Mouse (Mus musculus): ENCODE results near the gene Ica1. TPM values are rescaled to one million over a fixed set of nuclear protein-coding genes. Genes with fewer than 3 reads are reported as not detected.

Ica1 gene
- polyA plus RNA-seq, 1 experiment from 2014 or later = 44.0 TPM

DNA sequence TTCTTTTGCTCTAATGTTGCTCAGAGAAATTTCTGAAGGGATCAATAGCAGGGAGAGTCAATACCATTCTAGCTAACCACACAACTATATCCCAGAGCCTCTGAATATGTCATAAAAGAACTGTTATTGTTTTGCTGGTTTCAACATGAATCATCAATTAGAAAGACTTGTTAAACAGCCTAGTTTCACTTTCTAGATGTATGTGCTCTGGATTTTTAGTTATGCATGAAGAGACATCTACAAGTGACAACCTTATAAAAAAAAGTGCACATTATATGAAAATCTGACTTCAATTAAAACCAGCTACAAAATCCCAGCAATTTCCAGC lies 41.8 kb downstream of the Ica1 start:
- H3K4me1 ChIP-seq (ENCODE audit: control insufficient read depth, insufficient read depth, low read length) = no peaks in the 10 kb centered on the region
- H3K9ac ChIP-seq (ENCODE audit: low read length) = no peak overlapping the region
- no peaks in the 10 kb centered on the region for H3K36me3 ChIP-seq (ENCODE audit: control insufficient read depth, insufficient read depth, low read length)
- no peak overlapping the region for H3K27ac ChIP-seq (ENCODE audit: low read depth, low read length)
- no peak overlapping the region for H3K4me3 ChIP-seq (ENCODE audit: low read depth, low read length)
- no peaks in the 10 kb centered on the region for H3K27me3 ChIP-seq (replicated peaks; ENCODE audit: control insufficient read depth, insufficient read depth, low read length)
- no peak overlapping the region for H3K4me2 ChIP-seq (ENCODE audit: low read length)
- H3K9me3 ChIP-seq (replicated peaks; ENCODE audit: control insufficient read depth, low read length) = no peaks in the 10 kb centered on the region
- ATAC-seq = peak; percentile 52
- no peak for DNase-seq (ENCODE audit: low spot score)

DNA sequence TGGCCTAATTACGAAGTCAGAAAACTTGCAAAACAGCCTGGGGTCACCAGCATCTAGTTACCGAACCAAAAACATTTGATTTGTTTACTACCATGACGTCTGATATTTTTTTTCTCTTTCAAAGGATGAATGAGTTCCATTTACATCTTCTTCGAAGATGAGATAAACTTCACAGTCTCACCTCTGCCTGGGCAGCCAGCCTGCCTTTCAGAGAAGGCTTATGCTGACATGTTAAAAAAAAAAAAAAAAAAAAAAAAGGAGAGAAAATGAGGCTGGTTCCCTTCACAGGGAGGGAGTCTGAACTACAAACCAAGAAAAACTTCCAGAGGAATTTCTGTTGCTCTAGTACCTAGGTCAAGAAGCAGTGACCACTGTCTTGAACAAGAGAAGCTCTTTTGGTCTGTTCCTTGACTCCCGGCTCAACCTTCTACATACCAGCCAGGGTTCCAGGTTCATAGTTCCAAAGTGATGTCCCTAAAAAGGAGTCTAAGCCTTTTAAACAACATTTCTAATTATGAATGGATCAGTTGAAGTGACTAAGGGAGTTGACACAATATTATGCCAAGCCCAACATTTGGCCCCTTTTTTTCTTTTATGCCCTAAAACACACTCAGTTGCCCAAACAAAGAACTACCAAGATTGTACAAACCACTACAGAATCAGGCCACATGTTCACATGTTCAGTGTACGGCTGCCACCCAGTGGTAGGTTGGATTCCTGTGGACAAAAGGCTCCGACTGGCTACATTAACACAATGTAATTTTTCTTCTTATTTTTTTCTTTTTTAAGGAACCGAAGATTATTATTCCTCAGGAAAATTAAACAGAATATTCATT lies 42.4 kb downstream of the Ica1 start:
- no peaks in the 10 kb centered on the region for H3K4me1 ChIP-seq (ENCODE audit: control insufficient read depth, insufficient read depth, low read length)
- ATAC-seq = peak; percentile 93
- no peak overlapping the region for H3K4me2 ChIP-seq (ENCODE audit: low read length)
- H3K27me3 ChIP-seq (replicated peaks; ENCODE audit: control insufficient read depth, insufficient read depth, low read length) = no peaks in the 10 kb centered on the region
- DNase-seq (ENCODE audit: low spot score) = peak; percentile 93
- no peak overlapping the region; the same call in 1 of the 2 replicates for H3K27ac ChIP-seq (ENCODE audit: low read depth, low read length)
- H3K9me3 ChIP-seq (replicated peaks; ENCODE audit: control insufficient read depth, low read length) = no peaks in the 10 kb centered on the region
- 45% methylated on average over 8 of the region's 8 CpGs for WGBS
- no peak overlapping the region for H3K4me3 ChIP-seq (ENCODE audit: low read depth, low read length)
- H3K9ac ChIP-seq (ENCODE audit: low read length) = no peak overlapping the region
- H3K36me3 ChIP-seq (ENCODE audit: control insufficient read depth, insufficient read depth, low read length) = no peaks in the 10 kb centered on the region

DNA sequence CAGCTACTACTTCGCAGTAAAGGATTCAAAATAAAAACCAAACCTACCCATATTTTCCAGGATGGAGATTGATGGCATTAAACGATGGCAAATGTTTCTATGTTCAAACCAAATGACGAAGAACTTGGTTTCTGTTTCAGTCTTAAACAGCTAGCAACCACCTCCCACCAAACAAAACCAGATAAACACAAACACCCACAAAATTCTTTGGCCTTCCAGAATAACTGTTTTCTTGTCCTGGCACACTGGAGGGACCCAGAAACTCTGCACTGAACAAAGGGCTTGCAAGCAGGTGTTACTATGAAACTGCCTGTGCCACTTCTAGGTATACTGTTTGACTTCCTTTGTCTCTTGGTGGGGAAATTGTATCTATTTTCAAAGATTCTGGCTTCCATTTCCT lies 43.2 kb downstream of the Ica1 start:
- Histone ChIP-seq H3K9me3 (replicated peaks; ENCODE audit: control insufficient read depth, low read length) (no peaks in the 10 kb centered on the region), H3K9ac (ENCODE audit: low read length) (no peak overlapping the region), H3K4me1 (ENCODE audit: control insufficient read depth, insufficient read depth, low read length) (no peaks in the 10 kb centered on the region), H3K27me3 (replicated peaks; ENCODE audit: control insufficient read depth, insufficient read depth, low read length) (no peaks in the 10 kb centered on the region), H3K4me3 (ENCODE audit: low read depth, low read length) (no peak overlapping the region), H3K4me2 (ENCODE audit: low read length) (no peak overlapping the region), H3K27ac (ENCODE audit: low read depth, low read length) (no peak overlapping the region), H3K36me3 (ENCODE audit: control insufficient read depth, insufficient read depth, low read length) (no peaks in the 10 kb centered on the region)
- ATAC-seq = no peak
- WGBS = 90% methylated on average over 3 of the region's 3 CpGs
- DNase-seq (ENCODE audit: low spot score) = no peak

DNA sequence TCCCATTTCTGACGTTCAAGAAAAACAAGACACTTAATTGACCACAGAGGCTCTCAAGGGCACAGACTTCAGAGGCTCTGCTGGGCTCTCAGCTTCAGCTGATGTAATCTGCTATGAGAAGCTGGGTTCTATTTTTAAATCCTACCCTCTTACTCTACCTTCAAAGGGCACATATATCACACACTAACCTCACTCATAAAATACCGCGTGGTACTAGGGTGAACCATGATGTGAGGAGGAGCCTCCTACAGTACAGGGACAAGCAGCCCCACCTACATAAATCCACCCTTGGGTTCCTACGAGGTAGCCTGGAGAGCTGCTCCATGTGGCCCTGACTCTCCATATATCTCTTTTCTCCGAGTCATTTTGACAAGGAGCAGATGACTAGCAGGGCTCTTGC lies 45.8 kb downstream of the Ica1 start:
- H3K4me1 ChIP-seq (ENCODE audit: control insufficient read depth, insufficient read depth, low read length) = no peaks in the 10 kb centered on the region
- no peak overlapping the region for H3K27ac ChIP-seq (ENCODE audit: low read depth, low read length)
- no peaks in the 10 kb centered on the region for H3K9me3 ChIP-seq (replicated peaks; ENCODE audit: control insufficient read depth, low read length)
- no peak for ATAC-seq
- WGBS = 76% methylated on average over 5 of the region's 5 CpGs
- H3K27me3 ChIP-seq (replicated peaks; ENCODE audit: control insufficient read depth, insufficient read depth, low read length) = no peaks in the 10 kb centered on the region
- no peak overlapping the region for H3K9ac ChIP-seq (ENCODE audit: low read length)
- no peak overlapping the region for H3K4me2 ChIP-seq (ENCODE audit: low read length)
- H3K36me3 ChIP-seq (ENCODE audit: control insufficient read depth, insufficient read depth, low read length) = no peaks in the 10 kb centered on the region
- H3K4me3 ChIP-seq (ENCODE audit: low read depth, low read length) = no peak overlapping the region
- no peak for DNase-seq (ENCODE audit: low spot score)

DNA sequence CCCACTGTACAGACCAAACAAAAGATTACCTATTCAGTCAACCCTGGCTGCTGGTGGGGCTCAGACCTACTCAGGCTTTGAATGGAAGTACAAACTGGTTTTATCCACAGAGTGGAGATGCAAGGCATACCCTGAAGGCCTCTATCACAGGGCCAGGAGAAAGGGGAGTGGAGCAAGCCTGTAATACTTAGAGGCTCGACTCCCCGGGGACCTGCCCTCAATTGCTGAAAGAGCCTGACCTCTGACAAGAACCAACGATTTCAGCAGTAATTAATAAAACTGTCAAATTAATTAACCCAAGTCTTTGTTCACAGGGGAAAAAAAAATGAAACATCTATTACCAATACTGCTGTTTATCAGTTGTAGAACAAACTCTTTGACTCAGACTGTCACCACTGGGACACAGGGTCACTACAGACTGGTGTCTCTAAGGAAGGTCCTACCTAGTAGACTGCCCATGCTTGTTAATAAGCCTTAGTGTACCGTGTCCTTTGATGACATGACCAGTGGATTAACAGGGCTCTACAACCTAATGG lies 46.6 kb downstream of the Ica1 start:
- Histone ChIP-seq H3K4me2 (ENCODE audit: low read length) (no peak overlapping the region), H3K4me3 (ENCODE audit: low read depth, low read length) (no peak overlapping the region), H3K9ac (ENCODE audit: low read length) (no peak overlapping the region), H3K27ac (ENCODE audit: low read depth, low read length) (no peak overlapping the region), H3K36me3 (ENCODE audit: control insufficient read depth, insufficient read depth, low read length) (no peaks in the 10 kb centered on the region), H3K9me3 (replicated peaks; ENCODE audit: control insufficient read depth, low read length) (no peaks in the 10 kb centered on the region), H3K4me1 (ENCODE audit: control insufficient read depth, insufficient read depth, low read length) (no peaks in the 10 kb centered on the region), H3K27me3 (replicated peaks; ENCODE audit: control insufficient read depth, insufficient read depth, low read length) (no peaks in the 10 kb centered on the region)
- no peak for DNase-seq (ENCODE audit: low spot score)
- 14% methylated on average over 4 of the region's 4 CpGs for WGBS
- ATAC-seq = no peak

DNA sequence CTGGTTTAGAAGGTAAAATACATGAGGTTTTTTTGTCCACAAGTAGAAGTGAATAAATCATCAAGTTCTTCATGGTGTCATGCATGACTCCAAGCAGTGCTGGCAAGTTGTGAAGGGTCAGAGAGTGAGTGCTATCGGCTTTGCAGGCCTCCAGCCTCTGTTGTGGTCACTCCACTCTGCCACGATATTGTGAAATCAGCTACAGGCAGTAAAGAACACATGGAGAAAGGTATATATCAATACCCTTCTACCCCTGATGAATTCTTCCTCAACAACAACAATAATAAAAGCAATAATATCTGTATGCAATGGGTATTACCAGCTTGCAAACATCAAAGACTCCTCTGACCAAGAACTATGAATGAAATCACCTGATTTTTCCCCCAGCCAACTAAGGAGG lies 47.9 kb downstream of the Ica1 start:
- Histone ChIP-seq H3K4me2 (ENCODE audit: low read length) (no peak overlapping the region), H3K36me3 (ENCODE audit: control insufficient read depth, insufficient read depth, low read length) (no peaks in the 10 kb centered on the region), H3K27me3 (replicated peaks; ENCODE audit: control insufficient read depth, insufficient read depth, low read length) (no peaks in the 10 kb centered on the region), H3K9ac (ENCODE audit: low read length) (no peak overlapping the region), H3K27ac (ENCODE audit: low read depth, low read length) (no peak overlapping the region), H3K4me3 (ENCODE audit: low read depth, low read length) (no peak overlapping the region), H3K9me3 (replicated peaks; ENCODE audit: control insufficient read depth, low read length) (no peaks in the 10 kb centered on the region), H3K4me1 (ENCODE audit: control insufficient read depth, insufficient read depth, low read length) (no peaks in the 10 kb centered on the region)
- WGBS = 96% methylated on average over 2 of the region's 2 CpGs
- DNase-seq (ENCODE audit: low spot score) (no peak), ATAC-seq (no peak)

DNA sequence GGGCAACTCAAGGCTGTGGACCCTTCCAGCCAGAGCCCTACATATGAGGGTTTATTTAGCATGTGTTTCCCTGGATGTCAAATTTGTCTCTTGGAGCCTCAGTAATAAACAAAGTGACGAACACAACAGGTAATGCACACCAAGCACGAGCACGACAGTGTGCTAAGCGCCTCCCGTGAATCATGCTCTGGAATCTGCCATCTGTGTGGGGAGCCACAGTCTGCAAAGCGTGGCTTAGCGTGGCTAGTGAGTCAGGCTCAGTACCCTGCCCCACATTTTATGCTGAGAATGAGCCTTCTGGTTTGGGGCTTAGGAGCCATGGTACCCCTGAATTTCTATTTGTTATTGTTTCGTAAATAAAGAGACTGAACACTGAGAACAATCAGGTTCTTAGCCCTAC lies 50.5 kb downstream of the Ica1 start:
- H3K4me2 ChIP-seq (ENCODE audit: low read length) = no peak overlapping the region
- ATAC-seq = no peak
- H3K27ac ChIP-seq (ENCODE audit: low read depth, low read length) = no peak overlapping the region
- no peaks in the 10 kb centered on the region for H3K9me3 ChIP-seq (replicated peaks; ENCODE audit: control insufficient read depth, low read length)
- no peaks in the 10 kb centered on the region for H3K4me1 ChIP-seq (ENCODE audit: control insufficient read depth, insufficient read depth, low read length)
- no peak overlapping the region for H3K9ac ChIP-seq (ENCODE audit: low read length)
- no peak for DNase-seq (ENCODE audit: low spot score)
- H3K27me3 ChIP-seq (replicated peaks; ENCODE audit: control insufficient read depth, insufficient read depth, low read length) = no peaks in the 10 kb centered on the region
- H3K4me3 ChIP-seq (ENCODE audit: low read depth, low read length) = no peak overlapping the region
- 90% methylated on average over 8 of the region's 8 CpGs for whole genome bisulfite sequencing
- no peaks in the 10 kb centered on the region for H3K36me3 ChIP-seq (ENCODE audit: control insufficient read depth, insufficient read depth, low read length)

DNA sequence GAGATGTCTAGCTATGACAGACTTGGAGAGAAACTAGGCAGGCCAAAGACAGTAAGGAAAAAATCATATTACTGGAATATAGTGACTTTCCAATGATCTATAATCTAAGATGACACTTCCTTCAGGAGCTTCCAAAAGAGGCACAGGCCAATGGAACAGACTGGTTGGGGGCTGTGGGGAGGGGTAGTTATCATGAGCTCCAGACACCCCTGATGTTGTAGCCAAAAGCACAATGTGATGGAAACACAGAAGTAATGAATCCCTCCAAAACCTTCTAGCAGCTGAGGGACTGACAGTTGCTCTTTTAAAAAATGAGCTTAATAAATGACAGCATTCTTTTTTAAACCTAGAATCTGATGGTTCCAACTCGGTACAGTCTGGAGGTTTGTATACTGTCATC lies 52.7 kb downstream of the Ica1 start:
- Histone ChIP-seq H3K4me2 (ENCODE audit: low read length) (no peak overlapping the region), H3K4me3 (ENCODE audit: low read depth, low read length) (no peak overlapping the region), H3K9me3 (replicated peaks; ENCODE audit: control insufficient read depth, low read length) (no peaks in the 10 kb centered on the region), H3K27ac (ENCODE audit: low read depth, low read length) (no peak overlapping the region), H3K27me3 (replicated peaks; ENCODE audit: control insufficient read depth, insufficient read depth, low read length) (no peaks in the 10 kb centered on the region), H3K9ac (ENCODE audit: low read length) (no peak overlapping the region), H3K36me3 (ENCODE audit: control insufficient read depth, insufficient read depth, low read length) (no peaks in the 10 kb centered on the region), H3K4me1 (ENCODE audit: control insufficient read depth, insufficient read depth, low read length) (no peaks in the 10 kb centered on the region)
- ATAC-seq (no peak), DNase-seq (ENCODE audit: low spot score) (no peak)
- WGBS = 76% methylated on average over 1 of the region's 1 CpGs

DNA sequence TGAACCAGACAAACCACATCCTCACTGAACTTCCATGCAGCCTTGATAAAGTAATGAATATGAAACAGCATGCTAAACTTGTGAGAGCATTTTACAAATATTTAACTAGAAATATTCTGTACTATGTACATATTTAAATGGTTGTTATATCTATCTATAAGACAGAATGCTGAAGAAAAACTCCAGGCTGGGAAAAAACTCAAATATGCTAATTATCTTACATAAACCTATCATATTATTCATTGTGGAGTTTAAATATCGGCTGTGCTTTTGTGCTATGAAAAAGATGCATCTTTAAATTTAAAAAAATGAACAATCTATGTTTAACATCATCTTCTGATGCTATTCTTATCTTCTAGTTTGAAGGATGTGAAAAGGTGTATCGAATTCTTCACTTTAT lies 58.6 kb downstream of the Ica1 start:
- DNase-seq (ENCODE audit: low spot score) = no peak
- Histone ChIP-seq H3K4me3 (ENCODE audit: low read depth, low read length) (no peak overlapping the region), H3K27ac (ENCODE audit: low read depth, low read length) (no peak overlapping the region), H3K9ac (ENCODE audit: low read length) (no peak overlapping the region), H3K9me3 (replicated peaks; ENCODE audit: control insufficient read depth, low read length) (no peaks in the 10 kb centered on the region), H3K4me2 (ENCODE audit: low read length) (no peak overlapping the region), H3K27me3 (replicated peaks; ENCODE audit: control insufficient read depth, insufficient read depth, low read length) (no peaks in the 10 kb centered on the region), H3K36me3 (ENCODE audit: control insufficient read depth, insufficient read depth, low read length) (no peaks in the 10 kb centered on the region), H3K4me1 (ENCODE audit: control insufficient read depth, insufficient read depth, low read length) (no peaks in the 10 kb centered on the region)
- 95% methylated on average over 2 of the region's 2 CpGs for whole genome bisulfite sequencing
- ATAC-seq = no peak

All from forebrain, embryonic 14.5 days (tissue).